Mouse (Mus musculus) kidney, postnatal 0 days (tissue): ENCODE measurements around the gene Atp8b3. TPM values are rescaled to one million over a fixed set of nuclear protein-coding genes. Genes with fewer than 3 reads are reported as not detected.

Source experiments
- ATAC-seq: fragments of 200-750 bp; cut with Nextera tagmentation; replicated peaks from 2 replicates; pipeline ENCODE4 v1.8.0; 2017; ENCODE audit warnings: low read depth, moderate number of reproducible peaks, moderate TSS enrichment, moderate library complexity; ENCODE audit not compliant: low FRiP score
- DNase-seq: peaks from one replicate; pipeline ENCODE4 v3.0.0-alpha.2; 2016; ENCODE audit warnings: low spot score
- H3K27ac ChIP-seq: fragments of 300-500 bp; sonication (generic); 2 replicates; pipeline ENCODE4 v1.5.1; 2014; ENCODE audit warnings: mild to moderate bottlenecking
- H3K27me3 ChIP-seq: fragments of 300-500 bp; sonication (generic); 2 replicates; pipeline ENCODE4 v1.6.1; 2014; ENCODE audit warnings: low read length, mixed read lengths; ENCODE audit not compliant: insufficient read depth
- H3K36me3 ChIP-seq: fragments of 300-500 bp; sonication (generic); 2 replicates; pipeline ENCODE4 v1.6.1; 2014; ENCODE audit warnings: low read length, mixed read lengths; ENCODE audit not compliant: insufficient read depth
- H3K4me1 ChIP-seq: fragments of 300-500 bp; sonication (generic); replicated peaks from 2 replicates; pipeline ENCODE4 v1.6.1; 2014; ENCODE audit warnings: antibody characterized with exemption, low read length, mixed read lengths; ENCODE audit not compliant: insufficient read depth
- H3K4me2 ChIP-seq: fragments of 300-500 bp; sonication (generic); 2 replicates; pipeline ENCODE4 v1.6.1; 2014; ENCODE audit warnings: mild to moderate bottlenecking, low read length, moderate library complexity, mixed read lengths
- H3K4me3 ChIP-seq: fragments of 300-500 bp; sonication (generic); replicated peaks from 2 replicates; pipeline ENCODE4 v1.5.1; 2014; ENCODE audit warnings: low read depth, low read length
- H3K9ac ChIP-seq: fragments of 300-500 bp; sonication (generic); 2 replicates; pipeline ENCODE4 v1.6.1; 2014; ENCODE audit warnings: low read depth, low read length
- H3K9me3 ChIP-seq: fragments of 300-500 bp; sonication (generic); replicated peaks from 2 replicates; pipeline ENCODE4 v1.6.1; 2016; ENCODE audit warnings: low read length, inconsistent platforms, mixed read lengths
- CTCF ChIP-seq: IDR thresholded peaks from 2 replicates; pipeline ENCODE4 v1.5.1; 2016; ENCODE audit warnings: antibody characterized with exemption, low read depth, mild to moderate bottlenecking, moderate library complexity
- WGBS: fragments of 180-500 bp; shearing (Covaris S2); extraction: QIAGEN DNeasy Blood & Tissue Kit; methylation state at CpG from one replicate; pipeline ENCODE4 v1.1.7; 2014; 5-methylcytosine and 5-hydroxymethylcytosine counted together
- polyA plus RNA-seq: library from polyadenylated mRNA; unstranded; fragments of >200 nt; fragmentation: Nextera tagmentation; extraction: Ambion mirVana; gene quantifications from 2 replicates; pipeline ENCODE4 v1.2.1, GENCODE M21; 2015

The Atp8b3 gene
- polyA plus RNA-seq, 1 experiment from 2014 or later: 0.16 TPM

GRCm38 (mm10) chr10:80584045-80584488 is 45.1 kb upstream of the Atp8b3 start:
- Histone ChIP-seq H3K4me3 (no peak overlapping the region), H3K27me3 (no peaks in the 10 kb centered on the region), H3K27ac (peak overlapping the region; percentile 48; the same call in 1 of the 2 replicates), H3K9me3 (no peaks in the 10 kb centered on the region), H3K9ac (no peak overlapping the region), H3K4me2 (peak overlapping the region; percentile 5; the same call in 1 of the 2 replicates), H3K36me3 (peaks cover 19% of the 10 kb centered on the region; the same call in 1 of the 2 replicates), H3K4me1 (peaks cover 17% of the 10 kb centered on the region)
- DNase-seq: peak; percentile 18
- TF ChIP-seq CTCF: no peak
- peak; percentile 52 for ATAC-seq
- 43% methylated on average over 12 of the region's 12 CpGs for WGBS

GRCm38 (mm10) chr10:80583047-80583446 is 44.1 kb upstream of the Atp8b3 start:
- no peak for DNase-seq
- no peak for TF ChIP-seq CTCF
- Histone ChIP-seq H3K9me3 (no peaks in the 10 kb centered on the region), H3K4me2 (no peak overlapping the region), H3K9ac (no peak overlapping the region), H3K36me3 (peaks cover 19% of the 10 kb centered on the region; the same call in 1 of the 2 replicates), H3K4me3 (no peak overlapping the region), H3K4me1 (peaks cover 7% of the 10 kb centered on the region; the same call in 1 of the 2 replicates), H3K27ac (no peak overlapping the region), H3K27me3 (no peaks in the 10 kb centered on the region)
- no peak for ATAC-seq
- 89% methylated on average over 5 of the region's 5 CpGs for WGBS

GRCm38 (mm10) chr10:80578911-80579310 is 40.0 kb upstream of the Atp8b3 start:
- Histone ChIP-seq H3K27ac (peak overlapping the region; percentile 87), H3K4me2 (peak overlapping the region; percentile 93), H3K4me1 (peaks cover 14% of the 10 kb centered on the region; the same call in 1 of the 2 replicates), H3K4me3 (peak overlapping the region; percentile 86; the same call in 1 of the 2 replicates), H3K9ac (0 out of 2 replicates have a peak overlapping the region, but pooled peaks have one; percentile 18), H3K9me3 (no peaks in the 10 kb centered on the region), H3K36me3 (0 out of 2 replicates have a peak, but pooled peaks cover 5% of the 10 kb centered on the region), H3K27me3 (no peaks in the 10 kb centered on the region)
- no peak for ATAC-seq
- DNase-seq: peak; percentile 83
- WGBS: 4% methylated on average over 8 of the region's 8 CpGs
- TF ChIP-seq CTCF: peak; percentile 74

- peak overlapping the region; percentile 86 for H3K4me3 ChIP-seq
- under 1% methylated on average over 29 of the region's 29 CpGs for WGBS
- no peaks in the 10 kb centered on the region for H3K27me3 ChIP-seq
- H3K4me2 ChIP-seq: peak overlapping the region; percentile 93
- ATAC-seq: peak; percentile 33
- peak; percentile 90 for TF ChIP-seq CTCF
- no peaks in the 10 kb centered on the region for H3K9me3 ChIP-seq
- H3K9ac ChIP-seq: peak overlapping the region; percentile 39; the same call in 1 of the 2 replicates
- peak overlapping the region; percentile 87 for H3K27ac ChIP-seq
- peaks cover 14% of the 10 kb centered on the region; the same call in 1 of the 2 replicates for H3K4me1 ChIP-seq
- DNase-seq: peak; percentile 90
- 0 out of 2 replicates have a peak, but pooled peaks cover 4% of the 10 kb centered on the region for H3K36me3 ChIP-seq
These were observed 39.3 kb upstream of the Atp8b3 start for GRCm38 (mm10) chr10:80578131-80578750.

GRCm38 (mm10) chr10:80577195-80578130 is 38.5 kb upstream of the Atp8b3 start, which contains the start of gene Klf16:
TSS of gene Klf16 (minus strand) at chr10:80577321.
- peak within 1 kb of the TSS; percentile 93 for H3K4me2 ChIP-seq

More at GRCm38 (mm10) chr10:80577195-80578130, 38.5 kb upstream of the Atp8b3 start, which contains the start of gene Klf16:
- ATAC-seq (peak; percentile 79), DNase-seq (peak; percentile 96)
- H3K4me1 ChIP-seq: peaks cover 14% of the 10 kb centered on the region; the same call in 1 of the 2 replicates
- WGBS: under 1% methylated on average over 69 of the region's 97 CpGs
- TF ChIP-seq CTCF: peak; percentile 24
- H3K27me3 ChIP-seq: no peaks in the 10 kb centered on the region
- 0 out of 2 replicates have a peak, but pooled peaks cover 1% of the 10 kb centered on the region for H3K36me3 ChIP-seq
- H3K9me3 ChIP-seq: no peaks in the 10 kb centered on the region
- H3K4me3 ChIP-seq: peak within 1 kb of the TSS; percentile 86
- peak within 1 kb of the TSS; percentile 84 for H3K9ac ChIP-seq
- H3K27ac ChIP-seq: peak within 1 kb of the TSS; percentile 87
